ENCODE assay signal across 8 mouse cellular contexts in the genomic region with DNA sequence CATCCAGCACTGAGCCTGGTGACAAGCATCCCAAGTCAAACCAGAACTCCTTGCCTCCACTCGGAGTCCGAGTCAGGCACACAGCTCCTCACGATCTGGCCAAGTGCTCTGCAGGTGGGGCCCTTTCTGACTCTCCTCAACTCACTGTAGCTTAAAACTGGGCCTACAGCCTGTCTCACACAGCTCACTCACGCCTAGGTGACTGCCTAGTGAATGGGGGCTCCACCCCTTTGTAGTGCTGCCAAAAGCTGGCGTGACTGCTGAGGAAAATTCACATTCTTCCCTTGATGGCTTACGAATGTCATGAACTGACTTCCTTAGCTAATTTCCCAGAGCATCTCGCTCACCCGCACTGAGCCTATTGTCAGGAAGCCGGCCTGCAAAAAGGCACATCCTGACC. TPM values are rescaled to one million over a fixed set of nuclear protein-coding genes. Genes with fewer than 3 reads are reported as not detected.
DNase-seq lines count a peak whose midpoint lies in the region; ATAC-seq and TF ChIP-seq lines count a peak whose summit lies in the region.

No protein-coding gene starts in this region.

- peak overlapping the region; percentile 41; the same call in 1 of the 2 replicates for H3K27ac ChIP-seq in midbrain, embryonic 14.5 days (replicated peaks; ENCODE audit: low read depth, low read length)
- no peak overlapping the region for H3K27ac ChIP-seq in midbrain, embryonic 16.5 days (ENCODE audit: low read length)
- peak overlapping the region; percentile 79 for H3K27ac ChIP-seq in embryonic fibroblast, embryonic 13.5 days (ENCODE audit: insufficient read depth, low read length)
- H3K27ac ChIP-seq in liver, postnatal 0 days (ENCODE audit: low read depth) = peak overlapping the region; percentile 30; the same call in 1 of the 2 replicates

- H3K4me3 ChIP-seq in midbrain, embryonic 14.5 days (replicated peaks; ENCODE audit: low read depth, low read length) = no peak overlapping the region
- H3K4me3 ChIP-seq in midbrain, embryonic 16.5 days (ENCODE audit: low read depth, low read length) = no peak overlapping the region
- no peak overlapping the region for H3K4me3 ChIP-seq in embryonic fibroblast, embryonic 13.5 days (ENCODE audit: insufficient read depth, low read length)
- H3K4me3 ChIP-seq in liver, postnatal 0 days (ENCODE audit: low read depth, low read length) = no peak overlapping the region

- no peak for TF ChIP-seq EP300 in liver, postnatal 0 days (IDR thresholded peaks at IDR 0.05; ENCODE audit: low read depth)

- H3K36me3 ChIP-seq in midbrain, embryonic 14.5 days (ENCODE audit: control insufficient read depth, insufficient read depth, low read length) = no peaks in the 10 kb centered on the region
- H3K36me3 ChIP-seq in midbrain, embryonic 16.5 days (ENCODE audit: control insufficient read depth, insufficient read depth, low read length) = no peaks in the 10 kb centered on the region
- peaks cover 11% of the 10 kb centered on the region; the same call in 1 of the 2 replicates for H3K36me3 ChIP-seq in liver, postnatal 0 days (replicated peaks; ENCODE audit: insufficient read depth, low read length)

- ATAC-seq in midbrain, embryonic 14.5 days (ENCODE audit: low FRiP score, low TSS enrichment) = no peak
- ATAC-seq in midbrain, embryonic 16.5 days = no peak
- ATAC-seq in liver, postnatal 0 days = peak; percentile 15; the same call in 1 of the 2 replicates

- no peak for TF ChIP-seq CTCF in embryonic fibroblast, embryonic 13.5 days (IDR thresholded peaks at IDR 0.05; ENCODE audit: borderline replicate concordance, insufficient read depth, low read length)
- TF ChIP-seq CTCF in liver, postnatal 0 days (IDR thresholded peaks at IDR 0.05; ENCODE audit: low read depth) = no peak

- 0 out of 2 replicates have a peak overlapping the region, but pooled peaks have one; percentile 23 for H3K9ac ChIP-seq in midbrain, embryonic 14.5 days (replicated peaks; ENCODE audit: low read length)
- H3K9ac ChIP-seq in midbrain, embryonic 16.5 days (ENCODE audit: low read depth, low read length) = no peak overlapping the region
- H3K9ac ChIP-seq in liver, postnatal 0 days (replicated peaks) = no peak overlapping the region

- TF ChIP-seq POLR2A in embryonic fibroblast, embryonic 13.5 days (IDR thresholded peaks at IDR 0.05; ENCODE audit: low read depth, low read length) = no peak

- DNase-seq in midbrain, embryonic 14.5 days = peak; percentile 58
- DNase-seq in heart, postnatal 25 days (ENCODE audit: low spot score) = peak; percentile 52
- DNase-seq in liver, postnatal 0 days = peak; percentile 31
- DNase-seq in thymus, postnatal 0 days (ENCODE audit: low spot score) = peak; percentile 9
- no peak for DNase-seq in MN1 (ENCODE audit: low spot score)
- DNase-seq in right cerebral cortex, postnatal 10 days (ENCODE audit: low spot score in 2 of 2) = no peak

- 31% methylated on average over 9 of the region's 9 CpGs for WGBS in midbrain, embryonic 14.5 days
- 30% methylated on average over 9 of the region's 9 CpGs for WGBS in midbrain, embryonic 16.5 days
- WGBS in liver, postnatal 0 days (ENCODE audit: insufficient replicate concordance) = 62% methylated on average over 9 of the region's 9 CpGs

- H3K9me3 ChIP-seq in midbrain, embryonic 14.5 days (ENCODE audit: control insufficient read depth, low read length) = no peaks in the 10 kb centered on the region
- no peaks in the 10 kb centered on the region for H3K9me3 ChIP-seq in midbrain, embryonic 16.5 days (replicated peaks; ENCODE audit: control insufficient read depth, low read length, poor library complexity, severe bottlenecking)
- H3K9me3 ChIP-seq in liver, postnatal 0 days (ENCODE audit: low read length) = no peaks in the 10 kb centered on the region

- intact Hi-C loops in heart, postnatal 25 days (cut with DNase I) = loop anchor here (2.0 kb wide), 1 partner anchor 14 kb away; no protein-coding TSS in a partner anchor

- no peak overlapping the region for H3K4me2 ChIP-seq in midbrain, embryonic 14.5 days (ENCODE audit: low read length)
- H3K4me2 ChIP-seq in midbrain, embryonic 16.5 days (ENCODE audit: low read length) = no peak overlapping the region
- no peak overlapping the region for H3K4me2 ChIP-seq in liver, postnatal 0 days (ENCODE audit: low read depth, low read length)

- no peaks in the 10 kb centered on the region for H3K27me3 ChIP-seq in midbrain, embryonic 14.5 days (ENCODE audit: control insufficient read depth, insufficient read depth, low read length)
- no peaks in the 10 kb centered on the region for H3K27me3 ChIP-seq in midbrain, embryonic 16.5 days (ENCODE audit: control insufficient read depth, insufficient read depth, low read depth, low read length)
- no peaks in the 10 kb centered on the region for H3K27me3 ChIP-seq in liver, postnatal 0 days (ENCODE audit: insufficient read depth, low read length)

- 0 out of 2 replicates have a peak, but pooled peaks cover 7% of the 10 kb centered on the region for H3K4me1 ChIP-seq in midbrain, embryonic 14.5 days (ENCODE audit: control insufficient read depth, insufficient read depth, low read length)
- H3K4me1 ChIP-seq in midbrain, embryonic 16.5 days (ENCODE audit: control insufficient read depth, insufficient read depth, low read length) = no peaks in the 10 kb centered on the region
- H3K4me1 ChIP-seq in embryonic fibroblast, embryonic 13.5 days (ENCODE audit: control insufficient read depth, insufficient read depth, low read length) = peaks cover 24% of the 10 kb centered on the region
- H3K4me1 ChIP-seq in liver, postnatal 0 days (ENCODE audit: insufficient read depth) = peaks cover 20% of the 10 kb centered on the region

RNA-seq across cellular contexts. Expression of a gene that starts 15.4 kb away (rescaled TPM):
- not detected in 2 replicates for polyA plus RNA-seq in midbrain, embryonic 14.5 days (2014; fragmentation: Nextera tagmentation; extraction: Ambion mirVana)
- polyA plus RNA-seq in midbrain, embryonic 16.5 days (2015; fragmentation: Nextera tagmentation; extraction: Ambion mirVana) = not detected in 2 replicates
- 0.27 TPM in 1 of 2 replicates, not detected in the other for polyA plus RNA-seq in embryonic fibroblast, embryonic 13.5 days (2011; ENCODE audit: insufficient read length, low read depth, missing spikeins)
- 1 to 10 TPM in 1 of 2 experiments, under 1 TPM in 1; 0.99 to 2.1 TPM for total RNA-seq in heart, postnatal 25 days (2021)
- polyA plus RNA-seq in liver, postnatal 0 days (2015; fragmentation: Nextera tagmentation; extraction: Ambion mirVana) = not detected in 2 replicates
- polyA plus RNA-seq in thymus, postnatal 0 days (2015; fragmentation: Nextera tagmentation; extraction: Ambion mirVana) = not detected in 2 replicates

RNA-seq across cellular contexts. Expression of a gene that starts 27.7 kb away (rescaled TPM):
- 5.4 and 7.1 TPM in 2 replicates for polyA plus RNA-seq in midbrain, embryonic 14.5 days (2014; fragmentation: Nextera tagmentation; extraction: Ambion mirVana)
- polyA plus RNA-seq in midbrain, embryonic 16.5 days (2015; fragmentation: Nextera tagmentation; extraction: Ambion mirVana) = 5.2 and 5.5 TPM in 2 replicates
- polyA plus RNA-seq in embryonic fibroblast, embryonic 13.5 days (2011; ENCODE audit: insufficient read length, low read depth, missing spikeins) = 50.8 and 52.7 TPM in 2 replicates
- 10 to 100 TPM; 35.8 to 37.9 TPM for total RNA-seq in heart, postnatal 25 days (2021)
- polyA plus RNA-seq in liver, postnatal 0 days (2015; fragmentation: Nextera tagmentation; extraction: Ambion mirVana) = 4.7 and 4.9 TPM in 2 replicates
- 4.7 and 4.9 TPM in 2 replicates for polyA plus RNA-seq in thymus, postnatal 0 days (2015; fragmentation: Nextera tagmentation; extraction: Ambion mirVana)

Comparison
In these comparisons a context has a peak if more than half of its experiments do, and no peak if none do; other contexts are left out.
1. DNase-seq: peak in midbrain, embryonic 14.5 days (single experiment), heart, postnatal 25 days (single experiment), liver, postnatal 0 days (single experiment) and thymus, postnatal 0 days (single experiment); none in MN1 (single experiment) and right cerebral cortex, postnatal 10 days (0 of 2).